Mouse (Mus musculus): ENCODE results near the gene Kcnn1.
A peak's percentile ranks its signal among the peaks of the same experiment; 100 is the strongest.
"Not testable (repeated sequence)": the region's sequence is repeated elsewhere in the genome, so short reads cannot be mapped to it uniquely, and the experiment has no call there.

Kcnn1 gene

GRCm38 (mm10) chr8:70841147-70842072 lies 21.6 kb downstream of the Kcnn1 start:
- peak; percentile 92 for DNase-seq (ENCODE audit: low spot score)

- no peak for DNase-seq (ENCODE audit: low spot score)
Measured at GRCm38 (mm10) chr8:70840590-70840989, 22.5 kb downstream of the Kcnn1 start.

GRCm38 (mm10) chr8:70839408-70840351 lies 23.4 kb downstream of the Kcnn1 start, which contains the start of gene Arrdc2:
Gene Arrdc2, minus strand, starts transcription at chr8:70839720.
- DNase-seq (ENCODE audit: low spot score) = peak; percentile 100

- peak; percentile 51 for DNase-seq (ENCODE audit: low spot score)
Measured at GRCm38 (mm10) chr8:70838654-70839407, 24.2 kb downstream of the Kcnn1 start.

GRCm38 (mm10) chr8:70836666-70837065 lies 26.4 kb downstream of the Kcnn1 start:
- no peak for DNase-seq (ENCODE audit: low spot score)

GRCm38 (mm10) chr8:70834071-70834470 lies 29.0 kb downstream of the Kcnn1 start:
- no peak for DNase-seq (ENCODE audit: low spot score)

GRCm38 (mm10) chr8:70833520-70833919 lies 29.5 kb downstream of the Kcnn1 start:
- no peak for DNase-seq (ENCODE audit: low spot score)

GRCm38 (mm10) chr8:70833018-70833482 lies 30.0 kb downstream of the Kcnn1 start:
- DNase-seq (ENCODE audit: low spot score) = no peak

- no peak for DNase-seq (ENCODE audit: low spot score)
Measured at GRCm38 (mm10) chr8:70832371-70832770, 30.7 kb downstream of the Kcnn1 start.

GRCm38 (mm10) chr8:70831517-70831916 lies 31.5 kb downstream of the Kcnn1 start:
- no peak for DNase-seq (ENCODE audit: low spot score)

GRCm38 (mm10) chr8:70827796-70828195 lies 35.3 kb downstream of the Kcnn1 start:
- DNase-seq (ENCODE audit: low spot score) = no peak

- DNase-seq (ENCODE audit: low spot score) = no peak
Measured at GRCm38 (mm10) chr8:70827010-70827409, 36.0 kb downstream of the Kcnn1 start.

- no peak for DNase-seq (ENCODE audit: low spot score)
Measured at GRCm38 (mm10) chr8:70825816-70826215, 37.2 kb downstream of the Kcnn1 start.

GRCm38 (mm10) chr8:70823802-70824201 lies 39.3 kb downstream of the Kcnn1 start:
- DNase-seq (ENCODE audit: low spot score) = no peak

- DNase-seq (ENCODE audit: low spot score) = not testable (repeated sequence)
Measured at GRCm38 (mm10) chr8:70822594-70822993, 40.5 kb downstream of the Kcnn1 start.

GRCm38 (mm10) chr8:70821992-70822391 lies 41.1 kb downstream of the Kcnn1 start:
- DNase-seq (ENCODE audit: low spot score) = no peak

GRCm38 (mm10) chr8:70821399-70821962 lies 41.6 kb downstream of the Kcnn1 start:
- DNase-seq (ENCODE audit: low spot score) = peak; percentile 89

GRCm38 (mm10) chr8:70820101-70820935 lies 42.7 kb downstream of the Kcnn1 start:
- peak; percentile 68 for DNase-seq (ENCODE audit: low spot score)

GRCm38 (mm10) chr8:70816679-70817078 lies 46.4 kb downstream of the Kcnn1 start:
- no peak for DNase-seq (ENCODE audit: low spot score)

GRCm38 (mm10) chr8:70812885-70813284 lies 50.2 kb downstream of the Kcnn1 start:
- DNase-seq (ENCODE audit: low spot score) = no peak

All from retina, embryonic 14.5 days (tissue).